Mouse (Mus musculus) midbrain, embryonic 16.5 days (tissue): ENCODE data around the gene Zfp663. TPM values are rescaled to one million over a fixed set of nuclear protein-coding genes. Genes with fewer than 3 reads are reported as not detected.

Experiments
- ATAC-seq: fragments of 200-750 bp; cut with Nextera tagmentation; 2 replicates; pipeline ENCODE4 v1.8.0; 2017; ENCODE audit warnings: moderate TSS enrichment
- H3K27ac ChIP-seq: fragments of 300-500 bp; sonication (generic); 2 replicates; pipeline ENCODE4 v1.5.1; 2014; ENCODE audit warnings: mild to moderate bottlenecking, low read length, mixed read lengths
- H3K27me3 ChIP-seq: fragments of 300-500 bp; sonication (generic); 2 replicates; pipeline ENCODE4 v1.6.1; 2014; ENCODE audit warnings: low read depth, low read length, mixed read lengths; ENCODE audit not compliant: control insufficient read depth, insufficient read depth
- H3K36me3 ChIP-seq: fragments of 300-500 bp; sonication (generic); 2 replicates; pipeline ENCODE4 v1.6.1; 2014; ENCODE audit warnings: mild to moderate bottlenecking, low read length, moderate library complexity, mixed read lengths; ENCODE audit not compliant: control insufficient read depth, insufficient read depth
- H3K4me1 ChIP-seq: fragments of 300-500 bp; sonication (generic); 2 replicates; pipeline ENCODE4 v1.6.1; 2014; ENCODE audit warnings: mild to moderate bottlenecking, low read length, mixed read lengths; ENCODE audit not compliant: control insufficient read depth, insufficient read depth
- H3K4me2 ChIP-seq: fragments of 300-500 bp; sonication (generic); 2 replicates; pipeline ENCODE4 v1.6.1; 2014; ENCODE audit warnings: mild to moderate bottlenecking, low read length, mixed read lengths
- H3K4me3 ChIP-seq: fragments of 300-500 bp; sonication (generic); 2 replicates; pipeline ENCODE4 v1.5.1; 2014; ENCODE audit warnings: low read depth, mild to moderate bottlenecking, low read length, moderate library complexity, mixed read lengths
- H3K9ac ChIP-seq: fragments of 300-500 bp; sonication (generic); 2 replicates; pipeline ENCODE4 v1.6.1; 2014; ENCODE audit warnings: low read depth, low read length, mixed read lengths
- H3K9me3 ChIP-seq: fragments of 300-500 bp; sonication (generic); replicated peaks from 2 replicates; pipeline ENCODE4 v1.6.1; 2014; ENCODE audit warnings: mild to moderate bottlenecking, low read length, mixed read lengths; ENCODE audit not compliant: control insufficient read depth, poor library complexity, severe bottlenecking
- WGBS: fragments of 180-500 bp; shearing (Covaris S2); extraction: QIAGEN DNeasy Blood & Tissue Kit; methylation state at CpG from one replicate; pipeline ENCODE4 v1.1.7; 2014; 5-methylcytosine and 5-hydroxymethylcytosine counted together
- polyA plus RNA-seq: library from polyadenylated mRNA; unstranded; fragments of >200 nt; fragmentation: Nextera tagmentation; extraction: Ambion mirVana; gene quantifications from 2 replicates; pipeline ENCODE4 v1.2.1, GENCODE M21; 2015

The Zfp663 gene
- polyA plus RNA-seq, 1 experiment from 2014 or later = 7.3 TPM

DNA sequence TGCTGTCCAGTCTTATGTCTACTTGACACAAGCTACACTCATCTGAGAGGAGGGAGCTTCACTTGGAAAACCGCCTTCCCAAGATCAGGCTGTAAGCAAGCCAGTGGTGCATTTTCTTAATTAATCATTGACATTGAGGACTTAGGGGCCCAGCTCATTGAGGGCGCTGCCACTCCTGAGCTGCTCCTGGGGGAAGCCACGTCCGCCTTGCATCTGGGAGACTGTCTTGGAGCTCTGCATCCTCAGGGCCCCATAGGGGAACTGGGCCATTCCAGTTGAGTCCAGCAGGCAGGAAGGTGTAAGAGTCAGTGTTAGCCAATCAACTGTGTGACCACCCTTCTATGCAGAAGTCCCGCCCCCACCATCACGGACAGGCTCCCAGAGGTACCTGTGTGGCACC is 60.7 kb downstream of the Zfp663 start:
- H3K36me3 ChIP-seq = peaks cover 33% of the 10 kb centered on the region
- 93% methylated on average over 6 of the region's 6 CpGs for WGBS

DNA sequence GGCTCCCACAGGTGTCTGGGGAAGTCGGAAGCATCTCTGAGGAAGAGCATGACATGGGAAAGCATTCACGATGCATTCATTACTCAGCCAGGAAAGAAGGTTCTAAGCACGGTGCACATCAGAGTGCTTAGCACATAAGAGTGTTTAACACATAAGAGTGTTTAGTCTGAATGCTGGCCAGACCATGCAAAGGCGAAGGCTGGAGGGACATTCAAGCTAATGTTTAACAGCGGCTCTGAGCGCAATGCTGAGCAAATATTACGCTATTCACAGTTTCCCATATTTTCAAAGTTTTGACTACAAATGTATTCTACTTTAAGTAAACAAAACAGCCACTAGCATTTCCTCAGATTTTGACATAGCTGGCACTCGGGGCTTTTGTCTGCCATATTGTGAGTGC is 63.1 kb downstream of the Zfp663 start:
- H3K4me2 ChIP-seq = no peak overlapping the region
- no peaks in the 10 kb centered on the region for H3K9me3 ChIP-seq
- peaks cover 40% of the 10 kb centered on the region for H3K36me3 ChIP-seq
- H3K27me3 ChIP-seq = no peaks in the 10 kb centered on the region
- no peak overlapping the region for H3K27ac ChIP-seq
- H3K4me1 ChIP-seq = peaks cover 6% of the 10 kb centered on the region
- ATAC-seq = no peak
- H3K9ac ChIP-seq = no peak overlapping the region
- 88% methylated on average over 8 of the region's 8 CpGs for WGBS
- H3K4me3 ChIP-seq = no peak overlapping the region

More for the DNA sequence above, 60.7 kb downstream of the Zfp663 start:
- Histone ChIP-seq H3K4me1 (peaks cover 15% of the 10 kb centered on the region), H3K9ac (no peak overlapping the region), H3K27me3 (peaks cover 2% of the 10 kb centered on the region; the same call in 1 of the 2 replicates), H3K4me3 (no peak overlapping the region), H3K27ac (no peak overlapping the region), H3K4me2 (no peak overlapping the region), H3K9me3 (no peaks in the 10 kb centered on the region)
- no peak for ATAC-seq

GRCm38 (mm10) chr2:165304819-165305218 is 63.7 kb downstream of the Zfp663 start:
- Histone ChIP-seq H3K9me3 (no peaks in the 10 kb centered on the region), H3K36me3 (peaks cover 36% of the 10 kb centered on the region), H3K4me1 (no peaks in the 10 kb centered on the region; the same call in 1 of the 2 replicates), H3K27me3 (no peaks in the 10 kb centered on the region), H3K9ac (no peak overlapping the region), H3K27ac (no peak overlapping the region), H3K4me2 (no peak overlapping the region), H3K4me3 (no peak overlapping the region)
- 87% methylated on average over 19 of the region's 19 CpGs for WGBS
- no peak for ATAC-seq

DNA sequence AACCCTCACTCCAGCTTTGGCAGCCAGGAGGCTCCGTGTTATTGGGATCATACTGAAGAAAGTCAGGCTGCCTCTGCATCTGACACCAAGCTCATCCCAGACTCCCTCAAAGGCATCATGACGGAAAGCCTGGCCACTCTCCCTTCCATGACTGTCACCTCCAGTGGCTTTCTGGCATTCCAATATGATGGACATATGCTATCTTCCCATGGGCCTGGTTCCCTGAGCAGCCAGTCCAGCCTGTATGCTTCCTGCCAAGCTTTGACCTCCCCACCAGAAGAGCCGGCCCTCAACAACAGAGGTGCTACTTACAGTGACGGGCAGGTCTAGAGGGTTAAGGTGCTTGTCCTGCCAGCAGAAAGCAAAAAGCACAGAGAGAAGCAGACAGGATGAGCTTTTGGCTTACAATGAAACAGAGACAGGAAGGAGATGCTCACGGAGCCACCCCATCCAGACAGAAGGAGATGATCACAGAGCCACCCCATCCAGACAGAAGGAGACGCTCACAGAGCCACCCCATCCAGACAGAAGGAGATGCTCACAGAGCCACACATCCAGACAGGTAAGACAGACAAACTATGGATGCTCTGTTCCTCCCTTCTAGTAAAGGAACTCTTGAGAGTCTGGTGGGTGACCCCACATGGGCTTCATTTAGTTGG is 65.0 kb downstream of the Zfp663 start:
- no peak for ATAC-seq
- Histone ChIP-seq H3K4me1 (no peaks in the 10 kb centered on the region), H3K9ac (no peak overlapping the region), H3K27ac (no peak overlapping the region), H3K27me3 (no peaks in the 10 kb centered on the region), H3K4me3 (no peak overlapping the region), H3K9me3 (no peaks in the 10 kb centered on the region), H3K4me2 (no peak overlapping the region), H3K36me3 (peaks cover 41% of the 10 kb centered on the region)
- 88% methylated on average over 6 of the region's 6 CpGs for WGBS

- Histone ChIP-seq H3K36me3 (peaks cover 50% of the 10 kb centered on the region), H3K27ac (no peak overlapping the region)
Measured at GRCm38 (mm10) chr2:165301409-165301808, 67.1 kb downstream of the Zfp663 start.

More at GRCm38 (mm10) chr2:165301409-165301808, 67.1 kb downstream of the Zfp663 start:
- Histone ChIP-seq H3K4me2 (no peak overlapping the region), H3K9me3 (no peaks in the 10 kb centered on the region), H3K4me3 (no peak overlapping the region), H3K9ac (no peak overlapping the region), H3K27me3 (no peaks in the 10 kb centered on the region), H3K4me1 (no peaks in the 10 kb centered on the region)
- WGBS = 48% methylated on average over 3 of the region's 3 CpGs
- no peak for ATAC-seq

Other genes starting within 250 kb of the Zfp663 start
- gene Cdh22, start 133.9 kb downstream of the Zfp663 start, polyA plus RNA-seq = 13.9 and 15.4 TPM in 2 replicates
- 68.0 and 71.9 TPM in 2 replicates for gene Slc35c2, start 80.9 kb downstream of the Zfp663 start, polyA plus RNA-seq
- gene Elmo2, start 42.2 kb downstream of the Zfp663 start, polyA plus RNA-seq = 108 and 112 TPM in 2 replicates
- gene Zfp334, start 19.5 kb upstream of the Zfp663 start, polyA plus RNA-seq = 9.5 and 9.7 TPM in 2 replicates
- gene Ocstamp, start 31.7 kb upstream of the Zfp663 start, polyA plus RNA-seq = 0.08 TPM in 1 of 2 replicates, not detected in the other
- gene Slc13a3, start 104.5 kb upstream of the Zfp663 start, polyA plus RNA-seq = 8.4 and 10.6 TPM in 2 replicates
- 39.4 and 41.7 TPM in 2 replicates for gene Trp53rka, start 124.6 kb upstream of the Zfp663 start, polyA plus RNA-seq
- gene Slc2a10, start 135.1 kb upstream of the Zfp663 start, polyA plus RNA-seq = 1.7 and 1.9 TPM in 2 replicates
- 3.4 and 3.6 TPM in 2 replicates for gene Eya2, start 226.3 kb upstream of the Zfp663 start, polyA plus RNA-seq